Mouse (Mus musculus): ENCODE data around the gene Zfp523.

Gene Zfp523

DNA sequence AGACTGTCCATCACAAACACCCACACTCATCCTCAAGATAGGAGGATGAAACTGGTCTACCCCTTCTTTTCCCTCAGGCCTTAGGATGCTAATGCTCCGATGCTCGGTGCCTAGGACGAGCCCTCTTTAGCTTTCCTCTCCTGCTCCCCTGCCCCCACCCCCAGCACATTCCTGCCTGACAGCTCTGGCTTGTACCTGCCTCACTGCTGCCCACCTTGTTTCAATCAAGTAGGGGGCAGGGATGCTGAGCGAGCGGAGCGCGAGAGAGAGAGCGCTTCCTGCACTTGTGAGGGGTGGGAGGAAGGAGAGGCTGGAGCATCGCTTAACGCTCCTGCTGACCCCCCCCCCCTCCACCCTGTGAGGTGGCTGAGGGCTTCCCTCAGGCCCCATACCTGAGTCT lies 16.6 kb upstream of the Zfp523 start:
- no peak for DNase-seq (ENCODE audit: low read depth)

GRCm38 (mm10) chr17:28161310-28161881 lies 15.5 kb upstream of the Zfp523 start:
- DNase-seq (ENCODE audit: low read depth) = no peak

- peak; percentile 86 for DNase-seq (ENCODE audit: low read depth)
Observed at GRCm38 (mm10) chr17:28163666-28164065, 13.3 kb upstream of the Zfp523 start.

GRCm38 (mm10) chr17:28170460-28171305 lies 6.2 kb upstream of the Zfp523 start:
- no peak for DNase-seq (ENCODE audit: low read depth)

GRCm38 (mm10) chr17:28172690-28173089 lies 4.2 kb upstream of the Zfp523 start:
- no peak for DNase-seq (ENCODE audit: low read depth)

- DNase-seq (ENCODE audit: low read depth) = peak; percentile 41
Observed at GRCm38 (mm10) chr17:28177540-28178046, 664 bp downstream of the Zfp523 start.

- DNase-seq (ENCODE audit: low read depth) = no peak
Observed at GRCm38 (mm10) chr17:28180331-28180730, 3.4 kb downstream of the Zfp523 start.

- no peak for DNase-seq (ENCODE audit: low read depth)
Observed at GRCm38 (mm10) chr17:28180783-28181544, 4.0 kb downstream of the Zfp523 start.

- DNase-seq (ENCODE audit: low read depth) = no peak
Observed at GRCm38 (mm10) chr17:28184971-28185638, 8.2 kb downstream of the Zfp523 start.

- DNase-seq (ENCODE audit: low read depth) = no peak
Observed at GRCm38 (mm10) chr17:28188313-28188712, 11.4 kb downstream of the Zfp523 start.

DNA sequence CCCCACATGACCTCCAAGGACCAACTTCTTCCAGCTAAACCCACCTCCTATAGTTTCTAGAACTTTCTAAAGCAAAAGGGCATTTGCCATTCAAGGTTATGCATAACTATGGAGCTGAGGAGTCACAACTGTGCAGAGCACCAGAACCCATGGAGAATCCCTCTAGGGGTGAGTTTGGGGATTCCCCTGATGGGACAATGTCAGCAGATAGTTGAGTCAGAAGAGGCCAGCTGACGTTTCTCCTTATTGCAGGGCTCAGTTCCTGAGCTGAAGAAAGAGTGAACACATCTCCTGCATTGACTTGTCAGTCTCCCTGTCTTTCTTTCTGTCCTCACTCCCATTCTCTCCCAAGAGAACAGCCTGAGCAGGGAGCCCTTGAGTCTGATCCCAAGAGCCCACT lies 15.8 kb downstream of the Zfp523 start:
- no peak for DNase-seq (ENCODE audit: low read depth)

- DNase-seq (ENCODE audit: low read depth) = no peak
Observed at GRCm38 (mm10) chr17:28193559-28193958, 16.6 kb downstream of the Zfp523 start.

DNA sequence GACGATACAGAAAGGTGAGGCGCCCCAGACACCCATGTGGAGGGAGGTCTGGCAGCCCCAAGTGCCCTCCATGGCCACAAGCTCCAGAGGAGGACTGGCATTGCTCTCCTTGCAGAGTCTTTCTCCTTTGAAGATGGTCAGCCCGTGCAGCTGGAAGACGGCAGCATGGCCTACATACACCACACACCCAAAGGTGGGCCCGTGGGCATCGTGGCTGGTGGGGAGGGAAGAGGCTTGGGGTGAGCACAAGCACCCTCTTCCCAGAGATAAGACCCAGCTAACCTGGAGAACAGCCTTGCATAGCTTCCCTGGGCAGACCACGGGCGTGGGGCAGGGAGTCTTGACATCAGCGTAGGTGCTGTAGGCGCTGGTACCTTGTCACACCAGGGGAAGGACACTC lies 18.1 kb downstream of the Zfp523 start:
- no peak for DNase-seq (ENCODE audit: low read depth)

- no peak for DNase-seq (ENCODE audit: low read depth)
Observed at GRCm38 (mm10) chr17:28197646-28198045, 20.7 kb downstream of the Zfp523 start.

GRCm38 (mm10) chr17:28201982-28202381 lies 25.1 kb downstream of the Zfp523 start:
- no peak for DNase-seq (ENCODE audit: low read depth)

DNA sequence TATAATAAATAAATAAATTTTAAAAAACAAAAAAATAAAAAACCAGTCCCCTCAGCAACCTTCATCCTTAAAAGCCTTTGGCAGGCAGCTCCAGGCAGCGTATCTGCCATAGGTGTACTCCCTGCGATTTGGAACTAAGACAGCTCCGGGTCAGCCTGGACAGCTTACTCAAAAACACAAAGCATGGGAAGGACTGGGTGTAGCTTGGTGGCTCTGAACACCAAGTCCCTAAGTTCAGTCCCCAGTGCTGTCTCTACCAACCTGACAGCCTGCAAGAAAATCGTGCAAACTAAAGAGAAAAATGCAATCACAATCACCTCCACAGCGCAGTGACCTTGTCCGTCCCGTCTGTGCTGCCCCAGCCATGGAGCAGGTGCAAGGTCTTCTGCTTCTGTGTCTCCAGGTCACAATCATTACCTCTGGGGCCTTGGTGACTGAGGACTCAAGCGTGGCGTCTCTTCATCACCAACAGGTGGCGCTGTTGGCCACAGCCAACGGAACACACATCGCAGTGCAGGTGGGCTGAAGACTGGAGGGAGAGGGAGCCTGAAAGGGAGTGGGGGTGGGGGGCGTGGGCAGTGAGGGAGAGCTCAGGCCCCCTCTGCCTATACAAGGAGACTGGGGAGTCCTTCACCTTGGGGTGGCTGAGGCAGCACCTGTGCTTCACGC lies 27.3 kb downstream of the Zfp523 start:
- peak; percentile 90 for DNase-seq (ENCODE audit: low read depth)

- DNase-seq (ENCODE audit: low read depth) = no peak
Observed at GRCm38 (mm10) chr17:28205443-28205842, 28.5 kb downstream of the Zfp523 start.

GRCm38 (mm10) chr17:28207092-28207491 lies 30.2 kb downstream of the Zfp523 start:
- DNase-seq (ENCODE audit: low read depth) = no peak

GRCm38 (mm10) chr17:28207591-28208313 lies 30.8 kb downstream of the Zfp523 start, which contains the start of gene Def6:
Def6 (plus strand) TSS chr17:28207778.
- DNase-seq (ENCODE audit: low read depth) = peak; percentile 93

- DNase-seq (ENCODE audit: low read depth) = no peak
Observed at GRCm38 (mm10) chr17:28208314-28208612, 31.3 kb downstream of the Zfp523 start.

Measured in naive thymus-derived CD4-positive, alpha-beta T cell, adult 2 months (primary cell).